Mouse (Mus musculus) heart, embryonic 13.5 days (tissue): Measurements from ENCODE around the gene Itgb1bp2. TPM values are rescaled to one million over a fixed set of nuclear protein-coding genes. Genes with fewer than 3 reads are reported as not detected.

Experiments
- ATAC-seq: fragments of 200-750 bp; cut with Nextera tagmentation; 2 replicates; pipeline ENCODE4 v1.8.0; 2017; ENCODE audit warnings: moderate TSS enrichment; ENCODE audit not compliant: insufficient number of reproducible peaks, low FRiP score, low TSS enrichment; ENCODE audit errors: extremely low read depth
- H3K27ac ChIP-seq: fragments of 300-500 bp; sonication (generic); replicated peaks from 2 replicates; pipeline ENCODE4 v1.5.1; 2015; ENCODE audit warnings: moderate library complexity, mild to moderate bottlenecking, inconsistent platforms
- H3K27me3 ChIP-seq: fragments of 300-500 bp; sonication (generic); replicated peaks from 2 replicates; pipeline ENCODE4 v1.6.1; 2015; ENCODE audit warnings: mild to moderate bottlenecking, inconsistent platforms
- H3K36me3 ChIP-seq: fragments of 300-500 bp; sonication (generic); 2 replicates; pipeline ENCODE4 v1.6.1; 2015; ENCODE audit warnings: mild to moderate bottlenecking, inconsistent platforms
- H3K4me1 ChIP-seq: fragments of 300-500 bp; sonication (generic); 2 replicates; pipeline ENCODE4 v1.6.1; 2015; ENCODE audit warnings: inconsistent platforms
- H3K4me2 ChIP-seq: fragments of 300-500 bp; sonication (generic); 2 replicates; pipeline ENCODE4 v1.6.1; 2015; ENCODE audit warnings: inconsistent platforms, mild to moderate bottlenecking, moderate library complexity
- H3K4me3 ChIP-seq: fragments of 300-500 bp; sonication (generic); 2 replicates; pipeline ENCODE4 v1.5.1; 2015; ENCODE audit warnings: moderate library complexity, mild to moderate bottlenecking, inconsistent platforms
- H3K9ac ChIP-seq: fragments of 300-500 bp; sonication (generic); 2 replicates; pipeline ENCODE4 v1.6.1; 2015; ENCODE audit warnings: inconsistent platforms, mild to moderate bottlenecking, moderate library complexity
- H3K9me3 ChIP-seq: fragments of 300-500 bp; sonication (generic); 2 replicates; pipeline ENCODE4 v1.6.1; 2016; ENCODE audit warnings: inconsistent platforms
- WGBS: fragments of 180-500 bp; shearing (Covaris S2); methylation state at CpG from one replicate; pipeline ENCODE4 v1.1.7; 2015; ENCODE audit warnings: mixed read lengths; 5-methylcytosine and 5-hydroxymethylcytosine counted together
- polyA plus RNA-seq: library from polyadenylated mRNA; unstranded; fragments of >200 nt; fragmentation: Nextera tagmentation; extraction: Ambion mirVana; gene quantifications from 2 replicates; pipeline ENCODE4 v1.2.1, GENCODE M21; 2015

Itgb1bp2 gene
- 49.5 and 56.2 TPM in 2 replicates for polyA plus RNA-seq

DNA sequence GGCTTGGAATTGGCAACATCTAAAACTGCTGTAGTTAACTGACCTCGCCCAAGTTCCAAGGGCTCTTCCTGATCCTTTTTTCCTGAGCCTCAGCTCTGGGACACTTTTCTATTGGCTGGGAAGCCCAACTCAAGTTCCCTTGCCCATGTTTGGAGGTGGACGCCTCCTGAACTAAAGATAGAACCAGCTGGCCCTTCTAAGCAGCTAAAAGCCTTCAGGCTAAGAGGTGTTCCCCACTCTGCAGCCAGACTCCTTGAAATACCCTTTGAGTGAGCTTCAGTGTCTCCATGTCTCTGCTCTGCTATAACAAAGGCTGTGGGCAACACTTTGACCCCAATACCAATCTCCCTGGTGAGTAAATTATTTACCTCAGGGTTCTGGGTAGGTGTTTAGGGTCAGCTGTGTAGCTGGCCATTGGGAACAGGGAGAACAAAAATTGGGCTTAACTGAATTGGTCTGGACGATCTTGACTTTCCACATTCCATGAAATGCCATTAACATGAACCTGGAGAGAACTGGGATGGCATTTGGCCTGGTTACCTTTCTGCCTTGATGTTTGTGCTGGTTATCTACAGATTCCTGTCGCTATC is at the start of gene Itgb1bp2:
Itgb1bp2 (plus strand) TSS at position 203 of the 590 bp plus-strand sequence.
- ATAC-seq, result peak; percentile 63
- Histone ChIP-seq H3K4me1 (no peaks in the 10 kb centered on the region), H3K36me3 (peaks cover 87% of the 10 kb centered on the region), H3K9ac (peak within 1 kb of the TSS; percentile 67), H3K27me3 (peaks cover 4% of the 10 kb centered on the region; the same call in 1 of the 2 replicates), H3K9me3 (no peaks in the 10 kb centered on the region), H3K4me2 (peak within 1 kb of the TSS; percentile 51), H3K4me3 (peak within 1 kb of the TSS; percentile 34), H3K27ac (peak within 1 kb of the TSS; percentile 81)
- 52% methylated on average over 4 of the region's 4 CpGs for WGBS

DNA sequence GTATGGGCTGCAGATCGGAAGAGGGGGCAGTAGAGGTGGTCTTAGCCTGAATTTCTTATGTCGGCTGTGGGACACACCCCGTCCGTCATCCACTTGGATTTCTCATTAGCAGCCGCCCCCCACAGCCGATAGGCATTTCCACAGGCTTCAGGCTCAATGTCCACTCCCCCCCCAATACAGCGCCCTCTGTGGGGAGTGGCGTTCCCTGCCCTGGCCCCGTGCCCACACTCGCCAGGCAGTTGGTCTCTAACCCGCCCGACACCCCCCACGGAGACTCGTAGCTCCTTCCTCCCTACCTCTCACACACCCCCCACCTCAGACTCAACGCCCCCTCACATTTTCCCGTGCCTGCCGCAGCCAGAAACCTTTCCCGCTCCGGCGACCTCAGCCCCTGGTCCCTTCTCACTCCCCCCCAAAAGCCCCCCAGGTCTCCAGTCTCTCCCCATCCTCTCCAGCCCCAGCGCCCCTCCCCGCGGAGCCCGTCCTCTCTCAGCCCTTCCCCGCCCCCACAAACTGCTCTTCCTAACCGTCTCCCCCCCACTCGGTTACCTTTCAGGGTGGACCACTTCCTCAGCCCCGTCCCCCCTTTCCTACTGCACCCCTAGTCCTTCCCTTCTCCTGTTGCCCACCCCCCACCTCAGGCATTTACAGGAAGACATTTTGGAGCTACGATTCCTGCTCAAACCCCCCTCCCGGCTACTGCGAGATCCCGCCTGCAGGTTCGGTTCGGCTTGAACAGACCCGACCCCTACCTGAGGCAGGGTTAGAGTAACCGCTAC is 29.8 kb upstream of the Itgb1bp2 start:
- peaks cover 27% of the 10 kb centered on the region for H3K36me3 ChIP-seq
- H3K9me3 ChIP-seq, result no peaks in the 10 kb centered on the region
- ATAC-seq, result no peak
- whole genome bisulfite sequencing, result 12% methylated on average over 34 of the region's 36 CpGs
- H3K27ac ChIP-seq, result peak overlapping the region; percentile 74
- peak overlapping the region; percentile 72 for H3K4me2 ChIP-seq
- 0 out of 2 replicates have a peak, but pooled peaks cover 5% of the 10 kb centered on the region for H3K27me3 ChIP-seq
- peaks cover 17% of the 10 kb centered on the region for H3K4me1 ChIP-seq
- H3K9ac ChIP-seq, result peak overlapping the region; percentile 87
- H3K4me3 ChIP-seq, result peak overlapping the region; percentile 67

- H3K36me3 ChIP-seq, result peaks cover 18% of the 10 kb centered on the region
- peak overlapping the region; percentile 82 for H3K27ac ChIP-seq
- H3K4me3 ChIP-seq, result peak overlapping the region; percentile 67
- H3K27me3 ChIP-seq, result 0 out of 2 replicates have a peak, but pooled peaks cover 5% of the 10 kb centered on the region
- peak overlapping the region; percentile 72 for H3K4me2 ChIP-seq
- WGBS, result 16% methylated on average over 52 of the region's 54 CpGs
- peak overlapping the region; percentile 87 for H3K9ac ChIP-seq
- ATAC-seq, result peak; percentile 79
- no peaks in the 10 kb centered on the region for H3K9me3 ChIP-seq
- peaks cover 17% of the 10 kb centered on the region for H3K4me1 ChIP-seq
Measured at GRCm38 (mm10) chrX:101419725-101420699, 28.9 kb upstream of the Itgb1bp2 start.

GRCm38 (mm10) chrX:101420700-101421095 is 28.2 kb upstream of the Itgb1bp2 start, which contains the start of gene Zmym3:
Gene Zmym3 (minus strand): TSS chrX:101420849.
- ATAC-seq, result no peak
- Histone ChIP-seq H3K9ac (peak within 1 kb of the TSS; percentile 87), H3K4me1 (peaks cover 17% of the 10 kb centered on the region), H3K4me3 (peak within 1 kb of the TSS; percentile 67), H3K27ac (peak within 1 kb of the TSS; percentile 82), H3K36me3 (peaks cover 11% of the 10 kb centered on the region), H3K9me3 (no peaks in the 10 kb centered on the region), H3K27me3 (0 out of 2 replicates have a peak, but pooled peaks cover 5% of the 10 kb centered on the region), H3K4me2 (peak within 1 kb of the TSS; percentile 72)
- WGBS, result 28% methylated on average over 4 of the region's 4 CpGs

GRCm38 (mm10) chrX:101423462-101423861 is 25.4 kb upstream of the Itgb1bp2 start:
- no peaks in the 10 kb centered on the region for H3K27me3 ChIP-seq
- no peak for ATAC-seq
- WGBS, result 69% methylated on average over 2 of the region's 2 CpGs
- H3K4me3 ChIP-seq, result no peak overlapping the region
- H3K36me3 ChIP-seq, result no peaks in the 10 kb centered on the region
- H3K4me2 ChIP-seq, result no peak overlapping the region
- peaks cover 12% of the 10 kb centered on the region for H3K4me1 ChIP-seq
- H3K9ac ChIP-seq, result no peak overlapping the region
- H3K27ac ChIP-seq, result no peak overlapping the region
- no peaks in the 10 kb centered on the region for H3K9me3 ChIP-seq

- H3K27ac ChIP-seq, result no peak overlapping the region
- peaks cover 13% of the 10 kb centered on the region for H3K4me1 ChIP-seq
- H3K4me3 ChIP-seq, result no peak overlapping the region
- no peak overlapping the region for H3K9ac ChIP-seq
- no peak overlapping the region for H3K4me2 ChIP-seq
- no peaks in the 10 kb centered on the region for H3K9me3 ChIP-seq
- peaks cover 17% of the 10 kb centered on the region for H3K36me3 ChIP-seq
- no peaks in the 10 kb centered on the region for H3K27me3 ChIP-seq
- no peak for ATAC-seq
- 4% methylated on average over 1 of the region's 1 CpGs for WGBS
Measured at GRCm38 (mm10) chrX:101427774-101428173, 21.1 kb upstream of the Itgb1bp2 start.

DNA sequence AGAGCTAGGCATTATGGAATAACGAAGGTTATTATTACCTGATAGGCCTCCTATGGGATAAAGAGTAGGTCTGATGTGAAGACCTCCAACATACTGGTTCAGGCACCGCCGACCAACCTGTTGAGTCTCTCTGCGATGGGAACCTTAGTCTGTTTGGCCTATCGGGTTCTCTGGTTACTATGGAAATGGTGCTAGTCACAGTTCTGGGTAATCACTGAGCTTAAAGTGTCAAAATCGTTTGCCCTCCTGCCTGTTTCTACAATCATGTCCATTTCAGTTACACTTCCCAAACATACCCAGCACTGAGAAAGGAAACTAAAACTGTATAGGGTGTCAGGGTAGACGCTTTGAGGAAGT is 20.1 kb upstream of the Itgb1bp2 start:
- H3K9ac ChIP-seq, result peak overlapping the region; percentile 75
- WGBS, result 20% methylated on average over 7 of the region's 7 CpGs

GRCm38 (mm10) chrX:101429142-101429949 is 19.5 kb upstream of the Itgb1bp2 start, which contains the start of gene Nono:
Gene Nono (plus strand): TSS chrX:101429318.
- H3K4me2 ChIP-seq, result peak within 1 kb of the TSS; percentile 70
- ATAC-seq, result peak; percentile 85
- H3K36me3 ChIP-seq, result peaks cover 21% of the 10 kb centered on the region
- no peaks in the 10 kb centered on the region for H3K27me3 ChIP-seq
- 12% methylated on average over 50 of the region's 51 CpGs for WGBS
- peak within 1 kb of the TSS; percentile 73 for H3K4me3 ChIP-seq
- H3K4me1 ChIP-seq, result peaks cover 13% of the 10 kb centered on the region
- H3K9ac ChIP-seq, result peak within 1 kb of the TSS; percentile 94
- H3K9me3 ChIP-seq, result no peaks in the 10 kb centered on the region
- peak within 1 kb of the TSS; percentile 93 for H3K27ac ChIP-seq

More for the DNA sequence above, 20.1 kb upstream of the Itgb1bp2 start:
- H3K27me3 ChIP-seq, result no peaks in the 10 kb centered on the region
- H3K4me3 ChIP-seq, result peak overlapping the region; percentile 73
- H3K27ac ChIP-seq, result peak overlapping the region; percentile 90
- peak overlapping the region; percentile 57 for H3K4me2 ChIP-seq
- no peak for ATAC-seq
- H3K9me3 ChIP-seq, result no peaks in the 10 kb centered on the region
- H3K4me1 ChIP-seq, result peaks cover 13% of the 10 kb centered on the region
- H3K36me3 ChIP-seq, result peaks cover 21% of the 10 kb centered on the region

- WGBS, result 13% methylated on average over 14 of the region's 14 CpGs
- Histone ChIP-seq H3K27me3 (no peaks in the 10 kb centered on the region), H3K4me1 (peaks cover 13% of the 10 kb centered on the region), H3K9ac (peak overlapping the region; percentile 94), H3K9me3 (no peaks in the 10 kb centered on the region), H3K4me3 (peak overlapping the region; percentile 73), H3K4me2 (peak overlapping the region; percentile 70), H3K36me3 (peaks cover 21% of the 10 kb centered on the region), H3K27ac (peak overlapping the region; percentile 93)
- ATAC-seq, result 0 out of 2 replicates have a peak, but pooled peaks have one; percentile 19
Measured at GRCm38 (mm10) chrX:101429976-101430375, 18.9 kb upstream of the Itgb1bp2 start.

GRCm38 (mm10) chrX:101451147-101451546 is 2.3 kb downstream of the Itgb1bp2 start:
- ATAC-seq, result no peak
- WGBS, result 64% methylated on average over 1 of the region's 1 CpGs
- no peak overlapping the region for H3K4me3 ChIP-seq
- no peaks in the 10 kb centered on the region for H3K4me1 ChIP-seq
- H3K36me3 ChIP-seq, result peaks cover 66% of the 10 kb centered on the region
- H3K4me2 ChIP-seq, result no peak overlapping the region
- H3K9ac ChIP-seq, result no peak overlapping the region
- no peaks in the 10 kb centered on the region for H3K9me3 ChIP-seq
- peaks cover 4% of the 10 kb centered on the region; the same call in 1 of the 2 replicates for H3K27me3 ChIP-seq
- no peak overlapping the region for H3K27ac ChIP-seq
